In genomic region chr14:77297039-77297438, GRCm38 (mm10) we compare ENCODE assay signal across 11 mouse cellular contexts.
DNase-seq lines count a peak whose midpoint lies in the region; TF ChIP-seq lines count a peak whose summit lies in the region.
"Had no signal": no experiment of that assay in that cellular context is flagged by ENCODE, and none has a peak within 500 bp of the region (broad histone marks: within the 10 kb centered on the region; RNA-seq: fewer than 3 reads in every experiment).

No protein-coding gene starts in this region.

- H3K4me3 ChIP-seq in cortical plate, adult 2 months (ENCODE audit: insufficient read depth, low read length) = no peak overlapping the region
- H3K4me3 ChIP-seq: forebrain, embryonic 13.5 days; intestine, embryonic 15.5 days; neural tube, embryonic 13.5 days had no signal

- TF ChIP-seq POLR2A in cortical plate, adult 2 months (IDR thresholded peaks at IDR 0.05; ENCODE audit: extremely low read depth, insufficient read depth, low read length) = no peak

- peak; percentile 37; the same call in 1 of the 2 replicates for TF ChIP-seq CTCF in cortical plate, adult 2 months (IDR thresholded peaks at IDR 0.05; ENCODE audit: extremely low read depth, insufficient read depth, low read length)

- DNase-seq in gastrocnemius, adult 18-20 months (ENCODE audit: low spot score) = peak; percentile 69
- DNase-seq in gastrocnemius, postnatal 4 days (ENCODE audit: low spot score in 2 of 2) = no peak
- DNase-seq in right cerebral cortex, adult 18-20 months = peak; percentile 77
- no peak for DNase-seq in right cerebral cortex, postnatal 4 days
- peak; percentile 48 for DNase-seq in telencephalon, adult 2 months (ENCODE audit: low read depth, low spot score)
- no peak for DNase-seq in lung, postnatal 14 days
- DNase-seq: adrenal gland, postnatal 25 days had no signal

- peaks cover 3% of the 10 kb centered on the region; the same call in 1 of the 2 replicates for H3K4me1 ChIP-seq in cortical plate, adult 2 months (ENCODE audit: control insufficient read depth, insufficient read depth, low read length)
- H3K4me1 ChIP-seq: forebrain, embryonic 13.5 days; intestine, embryonic 15.5 days had no signal

- H3K27ac ChIP-seq in cortical plate, adult 2 months (ENCODE audit: insufficient read depth, low read length) = no peak overlapping the region
- H3K27ac ChIP-seq: forebrain, embryonic 13.5 days; intestine, embryonic 15.5 days; neural tube, embryonic 13.5 days had no signal

Comparison
In these comparisons a context has a peak if more than half of its experiments do, and no peak if none do; other contexts are left out.
1. DNase-seq: peak in gastrocnemius, adult 18-20 months (single experiment), right cerebral cortex, adult 18-20 months (single experiment) and telencephalon, adult 2 months (single experiment); none in gastrocnemius, postnatal 4 days (0 of 2), right cerebral cortex, postnatal 4 days (single experiment) and lung, postnatal 14 days (single experiment).